Comparison of ENCODE assay signal across 9 mouse cellular contexts in genomic region chr1:89631747-89632146, GRCm38 (mm10).
A peak's percentile ranks its signal among the peaks of the same experiment; 100 is the strongest.
DNase-seq lines count a peak whose midpoint lies in the region; ATAC-seq and TF ChIP-seq lines count a peak whose summit lies in the region.
"Had no signal": no experiment of that assay in that cellular context is flagged by ENCODE, and none has a peak within 500 bp of the region (broad histone marks: within the 10 kb centered on the region; RNA-seq: fewer than 3 reads in every experiment).

No protein-coding gene starts in this region.

- no peak overlapping the region for H3K4me2 ChIP-seq in stomach, postnatal 0 days (replicated peaks; ENCODE audit: low read depth)
- H3K4me2 ChIP-seq: midbrain, embryonic 12.5 days had no signal

- H3K36me3 ChIP-seq in heart, adult 2 months (ENCODE audit: control insufficient read depth, insufficient read depth, low read length) = no peaks in the 10 kb centered on the region
- no peaks in the 10 kb centered on the region for H3K36me3 ChIP-seq in spleen, adult 2 months (ENCODE audit: control insufficient read depth, insufficient read depth, low read length)
- peaks cover 6% of the 10 kb centered on the region; the same call in 1 of the 2 replicates for H3K36me3 ChIP-seq in stomach, postnatal 0 days (ENCODE audit: control insufficient read depth, insufficient read depth, low read length)

- peak; percentile 81 for TF ChIP-seq CTCF in heart, adult 2 months (IDR thresholded peaks at IDR 0.05)
- TF ChIP-seq CTCF in spleen, adult 2 months (IDR thresholded peaks at IDR 0.05; ENCODE audit: extremely low read depth, insufficient read depth, insufficient read length, insufficient replicate concordance) = peak; percentile 23; the same call in 1 of the 2 replicates
- TF ChIP-seq CTCF in stomach, postnatal 0 days (IDR thresholded peaks at IDR 0.05; ENCODE audit: low read depth) = peak; percentile 84

- no peak overlapping the region for H3K27ac ChIP-seq in heart, adult 2 months
- H3K27ac ChIP-seq in spleen, adult 2 months (ENCODE audit: insufficient read depth, low read length) = no peak overlapping the region
- H3K27ac ChIP-seq in stomach, postnatal 0 days (replicated peaks) = no peak overlapping the region
- H3K27ac ChIP-seq: midbrain, embryonic 12.5 days had no signal

- H3K4me1 ChIP-seq in heart, adult 2 months (ENCODE audit: control insufficient read depth, insufficient read depth, low read length) = no peaks in the 10 kb centered on the region
- H3K4me1 ChIP-seq in spleen, adult 2 months (ENCODE audit: control insufficient read depth, insufficient read depth, insufficient read length) = no peaks in the 10 kb centered on the region
- no peaks in the 10 kb centered on the region for H3K4me1 ChIP-seq in stomach, postnatal 0 days (replicated peaks; ENCODE audit: control insufficient read depth, insufficient read depth)

- intact Hi-C loops in heart, adult 2 months (cut with DNase I) = loop anchor here (1.0 to 5.0 kb wide), 3 partner anchors 49 to 396 kb away; no protein-coding TSS in a partner anchor

- no peak for ATAC-seq in stomach, postnatal 0 days (ENCODE audit: low FRiP score, low TSS enrichment)

- WGBS in heart, adult 2 months = 13% methylated on average over 1 of the region's 1 CpGs
- WGBS in spleen, adult 2 months = 16% methylated on average over 1 of the region's 1 CpGs
- 58% methylated on average over 1 of the region's 1 CpGs for WGBS in stomach, postnatal 0 days

- no peak overlapping the region for H3K9ac ChIP-seq in heart, adult 2 months (ENCODE audit: low read depth, low read length)
- no peak overlapping the region for H3K9ac ChIP-seq in stomach, postnatal 0 days (ENCODE audit: low read length)
- H3K9ac ChIP-seq: midbrain, embryonic 12.5 days had no signal

- no peaks in the 10 kb centered on the region for H3K79me2 ChIP-seq in heart, adult 2 months (replicated peaks; ENCODE audit: control insufficient read depth, insufficient read depth, low read length)

- no peak for TF ChIP-seq EP300 in heart, adult 2 months (IDR thresholded peaks at IDR 0.05; ENCODE audit: insufficient read depth, low read depth, low read length)
- TF ChIP-seq EP300 in stomach, postnatal 0 days (optimal IDR thresholded peaks at IDR 0.05) = no peak

- TF ChIP-seq POLR2A in heart, adult 2 months (IDR thresholded peaks at IDR 0.05; ENCODE audit: insufficient read depth, low read depth, low read length) = no peak
- TF ChIP-seq POLR2A in spleen, adult 2 months (IDR thresholded peaks at IDR 0.05; ENCODE audit: low read depth, low read length) = no peak

- no peak for DNase-seq in heart, adult 2 months
- no peak for DNase-seq in heart, adult 11 months
- DNase-seq in spleen, adult 2 months (ENCODE audit: low read depth in 1 of 2, low spot score in 2 of 2) = peak in 1 of 2 experiments; percentile 14
- no peak for DNase-seq in spleen, postnatal 14 days (ENCODE audit: low spot score in 2 of 2)
- peak; percentile 52 for DNase-seq in embryo, embryonic 9.5 days (ENCODE audit: extremely low spot score)
- DNase-seq in stomach, postnatal 0 days (ENCODE audit: low spot score) = no peak
- DNase-seq in urinary bladder, adult 2 months (ENCODE audit: low spot score) = no peak
- DNase-seq in layer of hippocampus, adult 9-10 months (ENCODE audit: low spot score) = no peak

- no peaks in the 10 kb centered on the region for H3K9me3 ChIP-seq in stomach, postnatal 0 days (ENCODE audit: control insufficient read depth, low read length)
- H3K9me3 ChIP-seq: midbrain, embryonic 12.5 days had no signal

- no peak overlapping the region for H3K4me3 ChIP-seq in heart, adult 2 months
- H3K4me3 ChIP-seq in spleen, adult 2 months (ENCODE audit: extremely low read depth, insufficient read depth, insufficient read length) = no peak overlapping the region
- H3K4me3 ChIP-seq in stomach, postnatal 0 days (ENCODE audit: low read depth, low read length) = no peak overlapping the region
- H3K4me3 ChIP-seq: midbrain, embryonic 12.5 days had no signal

- H3K27me3 ChIP-seq in heart, adult 2 months (ENCODE audit: control insufficient read depth, insufficient read depth, low read length) = no peaks in the 10 kb centered on the region
- H3K27me3 ChIP-seq in spleen, adult 2 months (ENCODE audit: control insufficient read depth, insufficient read depth, low read length) = no peaks in the 10 kb centered on the region
- no peaks in the 10 kb centered on the region for H3K27me3 ChIP-seq in stomach, postnatal 0 days (ENCODE audit: control insufficient read depth, insufficient read depth, low read length)
- H3K27me3 ChIP-seq: midbrain, embryonic 12.5 days had no signal

Comparison
In these comparisons a context has a peak if more than half of its experiments do, and no peak if none do; other contexts are left out.
1. CTCF ChIP-seq: peak in every context shown above with its lines; median percentile 84 in stomach, postnatal 0 days; 81 in heart, adult 2 months; 23 in spleen, adult 2 months.